Mouse (Mus musculus): ENCODE data around the gene B3gnt6.
A peak's percentile ranks its signal among the peaks of the same experiment; 100 is the strongest.

Gene B3gnt6

GRCm38 (mm10) chr7:98177071-98177485, 22.2 kb downstream of the B3gnt6 start:
- DNase-seq (ENCODE audit: low spot score) = no peak

- no peak for DNase-seq (ENCODE audit: low spot score)
Observed at GRCm38 (mm10) chr7:98176322-98177070, 22.8 kb downstream of the B3gnt6 start.

- DNase-seq (ENCODE audit: low spot score) = peak; percentile 80
Observed at GRCm38 (mm10) chr7:98174883-98175755, 24.2 kb downstream of the B3gnt6 start.

GRCm38 (mm10) chr7:98173408-98173807, 25.9 kb downstream of the B3gnt6 start:
- DNase-seq (ENCODE audit: low spot score) = no peak

GRCm38 (mm10) chr7:98172661-98173060, 26.6 kb downstream of the B3gnt6 start:
- no peak for DNase-seq (ENCODE audit: low spot score)

- peak; percentile 80 for DNase-seq (ENCODE audit: low spot score)
Observed at GRCm38 (mm10) chr7:98171141-98172073, 27.9 kb downstream of the B3gnt6 start.

GRCm38 (mm10) chr7:98164999-98165528, 34.2 kb downstream of the B3gnt6 start:
- DNase-seq (ENCODE audit: low spot score) = no peak

GRCm38 (mm10) chr7:98164382-98164998, 34.8 kb downstream of the B3gnt6 start:
- DNase-seq (ENCODE audit: low spot score) = no peak

- DNase-seq (ENCODE audit: low spot score) = no peak
Observed at GRCm38 (mm10) chr7:98163700-98164099, 35.6 kb downstream of the B3gnt6 start.

- DNase-seq (ENCODE audit: low spot score) = no peak
Observed at GRCm38 (mm10) chr7:98162239-98162638, 37.0 kb downstream of the B3gnt6 start.

- DNase-seq (ENCODE audit: low spot score) = no peak
Observed at GRCm38 (mm10) chr7:98160041-98160740, 39.1 kb downstream of the B3gnt6 start.

GRCm38 (mm10) chr7:98158481-98158880, 40.8 kb downstream of the B3gnt6 start:
- DNase-seq (ENCODE audit: low spot score) = no peak

GRCm38 (mm10) chr7:98157636-98158332, 41.5 kb downstream of the B3gnt6 start:
- peak; percentile 64 for DNase-seq (ENCODE audit: low spot score)

GRCm38 (mm10) chr7:98156280-98156665, 43.0 kb downstream of the B3gnt6 start:
- no peak for DNase-seq (ENCODE audit: low spot score)

- peak; percentile 65 for DNase-seq (ENCODE audit: low spot score)
Observed at GRCm38 (mm10) chr7:98155546-98156279, 43.6 kb downstream of the B3gnt6 start.

- DNase-seq (ENCODE audit: low spot score) = no peak
Observed at GRCm38 (mm10) chr7:98153892-98154291, 45.4 kb downstream of the B3gnt6 start.

- DNase-seq (ENCODE audit: low spot score) = no peak
Observed at GRCm38 (mm10) chr7:98153345-98153744, 45.9 kb downstream of the B3gnt6 start.

- no peak for DNase-seq (ENCODE audit: low spot score)
Observed at GRCm38 (mm10) chr7:98152400-98152799, 46.9 kb downstream of the B3gnt6 start.

- DNase-seq (ENCODE audit: low spot score) = no peak
Observed at GRCm38 (mm10) chr7:98150525-98150924, 48.8 kb downstream of the B3gnt6 start.
